Comparison of ENCODE assay signal across 8 mouse cellular contexts in genomic region chr3:75202808-75203503, GRCm38 (mm10). TPM values are rescaled to one million over a fixed set of nuclear protein-coding genes. Genes with fewer than 3 reads are reported as not detected.
A peak's percentile ranks its signal among the peaks of the same experiment; 100 is the strongest.
DNase-seq lines count a peak whose midpoint lies in the region; ATAC-seq and TF ChIP-seq lines count a peak whose summit lies in the region.

No protein-coding gene starts in this region.

- no peak for TF ChIP-seq EP300 in stomach, postnatal 0 days (optimal IDR thresholded peaks at IDR 0.05)

- H3K4me1 ChIP-seq in kidney, embryonic 14.5 days (ENCODE audit: control insufficient read depth, insufficient read depth, low read length), result no peaks in the 10 kb centered on the region
- H3K4me1 ChIP-seq in intestine, embryonic 14.5 days (replicated peaks; ENCODE audit: control insufficient read depth, insufficient read depth, low read length), result no peaks in the 10 kb centered on the region
- no peaks in the 10 kb centered on the region for H3K4me1 ChIP-seq in midbrain, postnatal 0 days (ENCODE audit: insufficient read depth, low read length)
- no peaks in the 10 kb centered on the region for H3K4me1 ChIP-seq in stomach, postnatal 0 days (replicated peaks; ENCODE audit: control insufficient read depth, insufficient read depth)

- H3K9me3 ChIP-seq in kidney, embryonic 14.5 days (ENCODE audit: control insufficient read depth, low read length), result no peaks in the 10 kb centered on the region
- H3K9me3 ChIP-seq in intestine, embryonic 14.5 days (ENCODE audit: control insufficient read depth, low read length), result no peaks in the 10 kb centered on the region
- H3K9me3 ChIP-seq in midbrain, postnatal 0 days (ENCODE audit: low read length), result no peaks in the 10 kb centered on the region
- no peaks in the 10 kb centered on the region for H3K9me3 ChIP-seq in stomach, postnatal 0 days (ENCODE audit: control insufficient read depth, low read length)

- H3K9ac ChIP-seq in kidney, embryonic 14.5 days (ENCODE audit: low read depth, low read length), result no peak overlapping the region
- no peak overlapping the region for H3K9ac ChIP-seq in intestine, embryonic 14.5 days (ENCODE audit: low read length)
- no peak overlapping the region for H3K9ac ChIP-seq in midbrain, postnatal 0 days (replicated peaks; ENCODE audit: low read length, poor library complexity, severe bottlenecking)
- no peak overlapping the region for H3K9ac ChIP-seq in stomach, postnatal 0 days (ENCODE audit: low read length)

- no peak for ATAC-seq in kidney, embryonic 14.5 days (ENCODE audit: low FRiP score, low TSS enrichment)
- ATAC-seq in erythroblast, adult 5-6 weeks (replicated peaks; ENCODE audit: low FRiP score, poor library complexity, severe bottlenecking), result 0 out of 2 replicates have a peak, but pooled peaks have one; percentile 52
- 0 out of 2 replicates have a peak, but pooled peaks have one; percentile 15 for ATAC-seq in intestine, embryonic 14.5 days (replicated peaks; ENCODE audit: low FRiP score, low TSS enrichment, low read depth)
- ATAC-seq in midbrain, postnatal 0 days (ENCODE audit: low FRiP score), result no peak
- ATAC-seq in stomach, postnatal 0 days (ENCODE audit: low FRiP score, low TSS enrichment), result no peak

- no peak overlapping the region for H3K27ac ChIP-seq in kidney, embryonic 14.5 days (ENCODE audit: low read depth, low read length)
- no peak overlapping the region for H3K27ac ChIP-seq in intestine, embryonic 14.5 days (ENCODE audit: low read depth)
- H3K27ac ChIP-seq in midbrain, postnatal 0 days (ENCODE audit: low read depth, low read length), result no peak overlapping the region
- no peak overlapping the region for H3K27ac ChIP-seq in stomach, postnatal 0 days (replicated peaks)

- H3K4me2 ChIP-seq in kidney, embryonic 14.5 days (replicated peaks; ENCODE audit: low read depth, low read length), result no peak overlapping the region
- no peak overlapping the region for H3K4me2 ChIP-seq in intestine, embryonic 14.5 days (ENCODE audit: low read length)
- no peak overlapping the region for H3K4me2 ChIP-seq in midbrain, postnatal 0 days (ENCODE audit: low read depth, low read length, poor library complexity, severe bottlenecking)
- H3K4me2 ChIP-seq in stomach, postnatal 0 days (replicated peaks; ENCODE audit: low read depth), result no peak overlapping the region

- peak; percentile 37 for DNase-seq in kidney, adult 18-20 months
- DNase-seq in adrenal gland, postnatal 14 days, result peak; percentile 70
- peak; percentile 71 for DNase-seq in intestine, embryonic 14.5 days (ENCODE audit: low spot score)
- DNase-seq in left cerebral cortex, postnatal 25 days (ENCODE audit: low spot score in 2 of 2), result peak; percentile 40 to 56
- DNase-seq in midbrain, postnatal 0 days (ENCODE audit: low spot score), result peak; percentile 67
- DNase-seq in stomach, postnatal 0 days (ENCODE audit: low spot score), result peak; percentile 56

- H3K36me3 ChIP-seq in kidney, embryonic 14.5 days (ENCODE audit: control insufficient read depth, insufficient read depth, low read length), result no peaks in the 10 kb centered on the region
- H3K36me3 ChIP-seq in intestine, embryonic 14.5 days (ENCODE audit: control insufficient read depth, insufficient read depth, low read length), result no peaks in the 10 kb centered on the region
- H3K36me3 ChIP-seq in midbrain, postnatal 0 days (ENCODE audit: insufficient read depth, low read length), result no peaks in the 10 kb centered on the region
- H3K36me3 ChIP-seq in stomach, postnatal 0 days (ENCODE audit: control insufficient read depth, insufficient read depth, low read length), result no peaks in the 10 kb centered on the region

- no peak overlapping the region for H3K4me3 ChIP-seq in kidney, embryonic 14.5 days (ENCODE audit: low read length)
- no peak overlapping the region for H3K4me3 ChIP-seq in intestine, embryonic 14.5 days (ENCODE audit: low read depth, low read length)
- H3K4me3 ChIP-seq in midbrain, postnatal 0 days (ENCODE audit: low read depth, low read length), result no peak overlapping the region
- no peak overlapping the region for H3K4me3 ChIP-seq in stomach, postnatal 0 days (ENCODE audit: low read depth, low read length)

- 38% methylated on average over 12 of the region's 12 CpGs for WGBS in kidney, embryonic 14.5 days
- WGBS in intestine, embryonic 14.5 days, result 33% methylated on average over 12 of the region's 12 CpGs
- 39% methylated on average over 12 of the region's 12 CpGs for WGBS in midbrain, postnatal 0 days
- 34% methylated on average over 12 of the region's 12 CpGs for WGBS in stomach, postnatal 0 days

- no peaks in the 10 kb centered on the region for H3K27me3 ChIP-seq in kidney, embryonic 14.5 days (ENCODE audit: control insufficient read depth, insufficient read depth, low read length)
- no peaks in the 10 kb centered on the region for H3K27me3 ChIP-seq in intestine, embryonic 14.5 days (replicated peaks; ENCODE audit: control insufficient read depth, insufficient read depth, low read length)
- H3K27me3 ChIP-seq in midbrain, postnatal 0 days (ENCODE audit: insufficient read depth, low read length), result no peaks in the 10 kb centered on the region
- H3K27me3 ChIP-seq in stomach, postnatal 0 days (ENCODE audit: control insufficient read depth, insufficient read depth, low read length), result no peaks in the 10 kb centered on the region

- intact Hi-C loops in left cerebral cortex, postnatal 25 days (cut with DNase I), result no loop called here

- peak; percentile 78 for TF ChIP-seq CTCF in midbrain, postnatal 0 days (IDR thresholded peaks at IDR 0.05)
- TF ChIP-seq CTCF in stomach, postnatal 0 days (IDR thresholded peaks at IDR 0.05; ENCODE audit: low read depth), result peak; percentile 83

RNA-seq across cellular contexts. Expression of gene Zbbx, which starts 38.1 kb away (rescaled TPM):
- polyA plus RNA-seq in kidney, embryonic 14.5 days (2014; fragmentation: Nextera tagmentation; extraction: Ambion mirVana), result not detected in 2 replicates
- total RNA-seq in adrenal gland, postnatal 14 days (2021), result not detected in 2 replicates
- not detected in 2 replicates for total RNA-seq in erythroblast, adult 5-6 weeks (2015; ENCODE audit: low replicate concordance)
- total RNA-seq in erythroblast, adult 5-6 weeks (2017; ENCODE audit: low replicate concordance), result not detected in 2 replicates
- 0.16 and 0.74 TPM in 2 replicates for polyA plus RNA-seq in intestine, embryonic 14.5 days (2014; fragmentation: Nextera tagmentation; extraction: Ambion mirVana)
- 1 to 10 TPM; 3.1 to 4.4 TPM for total RNA-seq in left cerebral cortex, postnatal 25 days (2021)
- total RNA-seq in midbrain, postnatal 0 days (2014; rRNA removed), result 2.4 and 2.8 TPM in 2 replicates
- polyA plus RNA-seq in midbrain, postnatal 0 days (2015; fragmentation: Nextera tagmentation; extraction: Ambion mirVana), result 1.1 and 1.3 TPM in 2 replicates
- 0.08 TPM in 1 of 2 replicates, not detected in the other for polyA plus RNA-seq in stomach, postnatal 0 days (2015; fragmentation: Nextera tagmentation; extraction: Ambion mirVana)

Comparison
In these comparisons a context has a peak if more than half of its experiments do, and no peak if none do; other contexts are left out.
1. ATAC-seq: peak in erythroblast, adult 5-6 weeks (single experiment) and intestine, embryonic 14.5 days (single experiment); none in kidney, embryonic 14.5 days (single experiment), midbrain, postnatal 0 days (single experiment) and stomach, postnatal 0 days (single experiment).
2. Peak in every context shown above with its lines, with median percentiles within 50 percentile points of each other: DNase-seq.